Mouse (Mus musculus) layer of hippocampus, adult 11-12 months (tissue): Measurements from ENCODE around the gene Ppm1l.
A peak's percentile ranks its signal among the peaks of the same experiment; 100 is the strongest.

Experiments
- DNase-seq: peaks from one replicate; pipeline ENCODE4 v3.0.0; 2022; ENCODE audit warnings: low spot score

Ppm1l gene

GRCm38 (mm10) chr3:69494233-69495010 lies 177.8 kb downstream of the Ppm1l start:
- DNase-seq = no peak

GRCm38 (mm10) chr3:69497178-69497577 lies 180.5 kb downstream of the Ppm1l start:
- DNase-seq = no peak

GRCm38 (mm10) chr3:69502009-69502408 lies 185.3 kb downstream of the Ppm1l start:
- no peak for DNase-seq

GRCm38 (mm10) chr3:69502527-69502926 lies 185.9 kb downstream of the Ppm1l start:
- DNase-seq = no peak

DNA sequence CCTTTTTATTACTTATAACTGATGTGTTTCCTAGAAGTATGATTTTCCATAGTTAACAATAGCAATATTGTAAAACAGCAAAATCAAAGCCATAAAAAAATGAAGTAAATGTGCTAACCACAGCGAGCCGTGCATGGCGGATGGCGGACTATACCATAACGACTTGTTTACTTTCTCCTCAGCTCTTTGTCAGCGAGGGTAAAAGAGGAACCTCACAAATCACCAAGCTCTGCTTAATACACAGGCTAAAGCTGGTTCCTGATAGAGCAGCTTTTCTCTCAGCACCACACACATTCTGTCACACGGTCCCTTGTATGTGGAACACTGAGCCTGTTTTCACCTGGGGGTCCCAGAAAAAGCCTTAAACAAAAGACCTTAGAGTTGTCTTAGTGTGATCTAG lies 188.4 kb downstream of the Ppm1l start:
- no peak for DNase-seq

DNA sequence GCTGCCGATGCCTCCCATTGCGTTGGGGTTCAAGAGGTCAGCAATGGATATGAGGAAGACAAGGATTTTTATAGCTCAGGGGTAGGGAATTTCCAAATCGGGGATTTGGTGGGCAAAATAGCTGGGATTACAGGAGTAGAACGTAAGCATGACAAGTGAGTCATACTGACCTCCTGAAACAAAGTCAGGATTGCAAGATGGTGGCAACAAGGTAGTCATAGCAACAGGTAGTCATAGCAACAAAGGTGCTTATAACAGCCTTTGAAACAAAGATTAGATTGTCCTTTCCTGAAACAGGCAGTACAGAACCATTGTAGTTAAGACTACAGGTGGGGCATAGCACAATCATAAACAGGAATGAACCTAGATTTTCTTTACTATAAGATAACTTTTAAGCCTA lies 189.7 kb downstream of the Ppm1l start:
- no peak for DNase-seq

DNA sequence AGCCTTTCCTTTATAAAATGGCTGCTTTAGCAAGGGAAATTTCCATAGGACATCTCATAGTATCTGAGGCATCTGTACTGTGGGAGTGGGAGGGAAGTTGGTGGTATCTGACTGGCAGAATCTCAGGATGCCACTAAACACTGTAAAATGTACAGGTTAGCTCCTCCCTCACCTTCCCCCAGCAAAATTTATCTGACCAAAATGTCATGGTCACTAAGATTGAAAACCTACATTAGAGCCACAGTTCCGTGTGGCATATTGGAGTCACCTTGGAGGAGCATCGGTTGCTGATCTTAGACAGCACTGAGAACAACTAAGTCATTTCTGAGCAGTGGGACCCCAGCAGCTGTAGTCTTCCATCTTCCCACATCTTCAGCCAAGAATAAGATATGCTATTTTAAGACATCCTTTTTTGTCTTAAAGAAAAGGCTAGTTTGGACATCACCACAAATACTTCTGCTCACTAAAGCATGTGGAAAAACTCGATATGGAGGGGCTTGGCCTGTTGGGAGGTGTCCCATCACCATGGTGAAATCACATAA lies 192.8 kb downstream of the Ppm1l start:
- no peak for DNase-seq

- DNase-seq = no peak
Observed at GRCm38 (mm10) chr3:69511881-69512280, 195.2 kb downstream of the Ppm1l start.

DNA sequence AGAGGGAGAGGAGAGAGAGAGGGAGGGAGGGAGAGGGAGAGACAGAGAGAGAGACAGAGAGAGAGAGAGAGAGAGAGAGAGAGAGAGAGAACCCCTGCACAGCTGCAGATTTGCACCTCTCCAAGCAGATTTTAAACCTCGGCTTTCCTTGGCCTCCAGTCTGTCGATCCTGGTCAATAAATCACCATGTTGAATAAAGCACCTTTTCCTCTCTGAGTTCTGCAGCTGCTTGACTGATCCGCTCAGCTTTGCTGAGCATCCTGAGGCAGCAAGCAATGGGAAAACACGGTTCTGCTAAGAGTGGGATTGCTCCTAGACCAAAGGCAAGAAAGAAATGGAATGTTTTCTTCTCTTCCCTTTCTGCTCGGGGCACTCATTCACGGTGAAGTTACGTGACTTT lies 195.7 kb downstream of the Ppm1l start:
- no peak for DNase-seq

DNA sequence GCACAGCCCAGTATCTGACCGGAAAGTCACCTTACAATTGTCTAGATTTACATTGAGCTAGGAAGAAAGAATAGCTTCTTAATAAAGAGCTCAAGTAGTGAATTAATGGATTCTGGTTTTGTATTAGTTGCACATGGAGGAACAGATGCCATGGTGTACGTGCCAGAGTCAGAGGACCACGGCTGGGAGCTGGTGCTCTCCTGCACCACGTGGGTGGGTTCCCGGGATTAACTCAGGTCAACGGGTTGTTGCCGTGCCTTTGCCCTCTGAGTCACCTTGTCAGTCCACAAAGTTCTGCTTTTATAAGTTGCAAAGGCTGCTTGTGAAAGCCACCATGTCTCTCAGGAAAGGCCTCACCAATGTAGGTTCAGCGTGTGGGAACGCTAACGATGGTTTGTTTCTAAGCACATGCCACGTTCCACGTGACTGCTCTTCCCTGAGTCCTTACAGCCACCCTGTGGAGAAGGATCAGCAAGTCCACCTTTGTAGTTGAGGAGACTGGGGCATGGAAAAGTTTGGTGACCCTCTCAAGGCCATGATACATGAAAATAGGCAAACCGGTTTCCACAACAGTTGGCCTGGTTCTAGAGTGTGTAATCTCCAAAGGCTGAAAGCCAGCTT lies 199.2 kb downstream of the Ppm1l start:
- no peak for DNase-seq

DNA sequence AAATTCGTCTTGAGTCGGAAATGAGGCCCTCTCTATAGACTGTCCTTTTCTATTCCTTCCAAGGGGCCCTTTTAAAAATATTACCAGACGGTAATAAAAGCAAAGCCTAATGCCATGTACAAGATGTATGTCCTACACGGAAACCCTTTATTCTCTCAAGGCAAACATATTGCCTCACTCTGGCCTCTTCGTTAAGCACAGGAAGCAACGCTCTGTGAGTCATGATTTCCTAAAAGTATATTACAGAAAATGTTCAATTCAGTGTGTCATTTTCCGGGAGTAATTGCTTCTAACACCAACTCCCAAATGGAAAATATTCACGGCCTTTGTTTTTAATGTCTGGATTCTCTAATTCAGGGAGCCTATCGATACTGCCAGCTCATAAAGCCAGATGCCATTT lies 202.5 kb downstream of the Ppm1l start:
- no peak for DNase-seq

GRCm38 (mm10) chr3:69519789-69520558 lies 203.3 kb downstream of the Ppm1l start:
- DNase-seq = no peak

- no peak for DNase-seq
Observed at GRCm38 (mm10) chr3:69522270-69522669, 205.6 kb downstream of the Ppm1l start.

GRCm38 (mm10) chr3:69524356-69525071 lies 207.9 kb downstream of the Ppm1l start:
- DNase-seq = no peak

DNA sequence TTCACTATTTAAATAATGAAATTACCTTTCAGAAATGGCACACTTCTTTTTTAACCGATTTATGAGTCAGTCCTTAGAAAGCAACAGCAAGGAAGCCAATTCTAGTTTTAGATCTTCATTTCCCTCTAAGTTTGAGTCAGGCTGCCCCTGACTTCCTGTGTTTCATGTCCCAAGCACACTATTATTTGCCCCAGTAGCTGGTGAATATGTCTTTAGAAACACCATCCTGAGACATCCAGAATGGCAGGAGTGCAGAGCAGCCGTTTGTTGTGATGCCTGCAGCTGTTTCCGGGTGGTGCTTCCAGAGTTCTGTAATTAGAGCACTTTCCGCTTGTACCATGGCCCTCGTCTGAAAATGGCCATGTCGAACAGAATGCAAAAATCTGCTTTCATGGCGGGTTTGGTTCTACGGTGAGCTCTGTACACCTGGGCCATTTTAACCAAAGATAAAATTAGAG lies 208.4 kb downstream of the Ppm1l start:
- no peak for DNase-seq

DNA sequence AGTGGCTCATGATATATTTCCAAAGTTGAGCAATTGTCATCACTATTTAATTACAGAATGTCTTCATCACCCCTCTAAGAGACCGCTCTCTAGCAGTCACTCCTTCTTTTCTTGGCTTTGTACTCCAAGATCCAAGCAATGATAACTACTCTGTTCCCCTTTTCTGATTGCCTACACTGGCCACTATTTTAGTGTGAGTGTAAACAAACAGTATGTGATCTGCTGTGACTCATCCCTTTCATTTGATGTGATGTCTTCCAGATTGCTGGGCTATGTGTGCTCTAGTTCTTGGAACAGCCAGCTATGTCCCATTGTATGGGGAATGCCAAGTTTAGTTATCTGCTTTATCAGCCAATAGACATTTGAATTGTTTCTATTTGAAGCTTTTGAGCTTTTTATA lies 210.7 kb downstream of the Ppm1l start:
- DNase-seq = no peak

- DNase-seq = no peak
Observed at GRCm38 (mm10) chr3:69529576-69529975, 212.9 kb downstream of the Ppm1l start.

DNA sequence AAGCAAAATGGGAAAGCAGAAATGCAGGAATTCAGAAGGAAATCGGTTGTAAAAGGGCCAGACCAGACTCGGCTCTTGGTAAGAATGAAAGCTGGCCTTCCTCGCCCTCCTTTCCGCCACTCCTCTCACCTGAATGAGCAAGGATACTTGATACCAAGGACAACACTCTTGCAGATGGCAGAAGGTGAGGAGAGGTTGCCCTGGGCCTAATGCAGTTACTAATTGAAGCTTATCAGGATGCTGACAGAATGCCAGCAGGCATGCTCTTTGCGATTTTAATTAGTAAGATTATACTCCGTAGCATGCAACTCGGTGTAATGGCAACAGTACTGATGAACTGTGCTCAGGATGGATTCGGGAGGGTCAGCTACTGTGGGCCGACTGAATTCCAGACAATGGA lies 214.8 kb downstream of the Ppm1l start:
- DNase-seq = no peak

DNA sequence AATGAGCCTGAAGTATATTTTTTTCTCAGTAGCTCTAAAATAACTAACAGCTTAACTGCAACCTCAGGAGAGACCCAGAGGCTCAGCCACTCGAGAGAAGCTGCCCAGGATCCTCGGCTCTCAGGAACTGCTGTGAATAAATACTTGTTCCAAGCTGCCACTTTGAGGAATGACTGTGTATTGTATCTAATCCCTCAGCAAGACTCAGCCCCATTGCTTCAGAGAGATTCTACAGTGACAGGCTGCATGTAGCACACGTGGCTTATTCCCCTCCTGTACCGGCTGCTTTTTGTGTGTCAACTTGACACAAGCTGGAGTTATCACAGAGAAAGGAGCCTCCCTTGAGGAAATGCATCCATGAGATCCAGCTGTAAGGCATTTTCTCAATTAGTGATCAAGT lies 216.0 kb downstream of the Ppm1l start:
- no peak for DNase-seq

DNA sequence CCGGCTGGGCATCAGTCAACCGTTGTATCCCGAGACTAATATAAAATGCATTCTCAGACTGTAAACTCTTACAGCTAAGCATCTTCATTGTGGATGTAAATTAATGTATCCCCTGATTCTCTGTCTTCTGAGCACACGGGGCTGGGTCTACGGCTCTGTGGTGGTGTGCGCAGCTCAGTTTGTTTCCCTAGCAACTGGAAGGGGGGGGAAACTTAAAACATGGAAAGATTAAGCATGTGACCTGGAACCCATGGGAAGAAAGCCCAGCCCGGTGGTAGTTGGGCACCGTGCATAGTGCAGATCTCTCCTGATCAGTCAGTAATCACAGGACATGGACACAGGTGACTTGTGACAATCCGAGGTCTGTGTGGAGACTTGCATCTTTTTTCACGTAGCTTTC lies 218.8 kb downstream of the Ppm1l start:
- DNase-seq = no peak

GRCm38 (mm10) chr3:69535941-69536647 lies 219.4 kb downstream of the Ppm1l start:
- DNase-seq = peak; percentile 33
